Mouse (Mus musculus): ENCODE data around the gene Cd3eap. TPM values are rescaled to one million over a fixed set of nuclear protein-coding genes. Genes with fewer than 3 reads are reported as not detected.

Cd3eap gene
- polyA plus RNA-seq, 1 experiment, result 2.8 TPM

DNA sequence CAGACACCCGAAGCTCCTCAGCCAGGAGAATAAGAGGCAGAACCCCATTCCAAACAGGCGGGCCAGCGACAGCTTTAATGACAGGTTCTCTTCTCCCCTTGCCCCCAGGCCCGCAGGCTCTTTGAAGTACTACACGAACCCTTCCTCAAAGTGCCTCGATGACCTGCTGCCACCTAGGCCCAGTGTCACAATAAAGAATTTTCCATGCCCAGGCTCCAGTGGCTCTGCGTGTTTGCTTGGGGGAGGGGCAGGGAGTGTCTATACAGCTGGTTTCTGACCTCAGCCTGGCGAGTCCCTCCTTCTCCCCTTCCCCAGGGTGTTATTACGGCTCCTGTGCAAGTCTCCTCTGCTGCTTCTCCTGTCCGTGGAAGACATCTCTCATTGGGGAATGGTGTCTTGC is 3.0 kb downstream of the Cd3eap start:
- H3K27me3 ChIP-seq (ENCODE audit: control insufficient read depth, insufficient read depth, low read length), result no peaks in the 10 kb centered on the region
- no peak overlapping the region for H3K4me3 ChIP-seq (ENCODE audit: control insufficient read depth, low read depth, low read length)
- no peak overlapping the region for H3K27ac ChIP-seq (ENCODE audit: control insufficient read depth, insufficient read depth, low read depth, low read length)
- H3K4me1 ChIP-seq (ENCODE audit: control insufficient read depth, insufficient read depth, low read length), result peaks cover 26% of the 10 kb centered on the region
- TF ChIP-seq POLR2A (IDR thresholded peaks at IDR 0.05; ENCODE audit: control insufficient read depth, low read depth, low read length), result no peak
- TF ChIP-seq CTCF (IDR thresholded peaks at IDR 0.05; ENCODE audit: control insufficient read depth, insufficient read depth, insufficient replicate concordance, low read depth, low read length), result no peak
- H3K36me3 ChIP-seq (ENCODE audit: control insufficient read depth, insufficient read depth, low read length), result no peaks in the 10 kb centered on the region; the same call in 1 of the 2 replicates

DNA sequence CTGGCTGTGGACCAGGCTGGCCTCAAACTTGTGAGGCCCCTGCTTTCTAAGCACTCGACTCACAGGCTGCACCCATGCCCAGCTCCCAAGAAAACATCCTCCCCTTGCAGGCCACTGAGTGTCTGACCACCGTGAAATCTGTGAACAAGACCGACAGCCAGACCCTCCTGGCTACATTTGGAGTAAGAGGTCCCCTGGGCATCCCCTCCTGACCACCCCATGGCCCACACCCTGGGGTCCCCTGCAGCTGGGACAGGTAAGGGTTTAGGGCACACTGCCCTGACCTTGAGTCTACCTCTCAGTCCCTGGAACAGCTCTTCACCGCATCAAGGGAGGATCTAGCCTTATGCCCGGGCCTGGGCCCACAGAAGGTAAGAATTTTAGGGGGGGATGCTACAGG is 4.3 kb downstream of the Cd3eap start:
- Histone ChIP-seq H3K4me1 (ENCODE audit: control insufficient read depth, insufficient read depth, low read length) (peaks cover 13% of the 10 kb centered on the region), H3K27me3 (ENCODE audit: control insufficient read depth, insufficient read depth, low read length) (no peaks in the 10 kb centered on the region), H3K27ac (ENCODE audit: control insufficient read depth, insufficient read depth, low read depth, low read length) (no peak overlapping the region), H3K36me3 (ENCODE audit: control insufficient read depth, insufficient read depth, low read length) (no peaks in the 10 kb centered on the region; the same call in 1 of the 2 replicates), H3K4me3 (ENCODE audit: control insufficient read depth, low read depth, low read length) (no peak overlapping the region)
- TF ChIP-seq POLR2A (IDR thresholded peaks at IDR 0.05; ENCODE audit: control insufficient read depth, low read depth, low read length) (no peak), CTCF (IDR thresholded peaks at IDR 0.05; ENCODE audit: control insufficient read depth, insufficient read depth, insufficient replicate concordance, low read depth, low read length) (no peak)

DNA sequence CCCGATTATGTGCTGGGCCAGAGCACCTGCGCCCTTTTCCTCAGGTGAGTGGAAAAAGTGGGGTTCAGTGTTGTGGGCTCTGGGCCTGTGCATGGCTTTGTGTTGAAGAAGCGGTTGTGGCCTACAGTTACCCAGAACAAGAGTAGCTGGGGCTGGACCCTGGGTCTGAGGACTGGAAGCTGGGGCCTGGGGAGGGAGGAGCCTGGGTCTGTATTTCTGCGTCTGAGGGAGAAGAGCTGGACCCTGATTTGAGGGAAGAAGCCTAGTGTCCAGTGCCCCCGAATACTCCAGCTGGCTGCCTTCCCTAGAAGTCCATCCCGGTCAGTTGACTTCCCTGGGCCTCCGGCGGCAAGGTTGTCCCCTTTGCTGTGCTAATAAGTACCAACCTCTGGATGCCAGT is 9.1 kb downstream of the Cd3eap start:
- no peak overlapping the region for H3K27ac ChIP-seq (ENCODE audit: control insufficient read depth, insufficient read depth, low read depth, low read length)
- no peak overlapping the region for H3K4me3 ChIP-seq (ENCODE audit: control insufficient read depth, low read depth, low read length)
- H3K36me3 ChIP-seq (ENCODE audit: control insufficient read depth, insufficient read depth, low read length), result no peaks in the 10 kb centered on the region
- peaks cover 13% of the 10 kb centered on the region for H3K4me1 ChIP-seq (ENCODE audit: control insufficient read depth, insufficient read depth, low read length)
- no peak for TF ChIP-seq CTCF (IDR thresholded peaks at IDR 0.05; ENCODE audit: control insufficient read depth, insufficient read depth, insufficient replicate concordance, low read depth, low read length)
- TF ChIP-seq POLR2A (IDR thresholded peaks at IDR 0.05; ENCODE audit: control insufficient read depth, low read depth, low read length), result no peak
- no peaks in the 10 kb centered on the region for H3K27me3 ChIP-seq (ENCODE audit: control insufficient read depth, insufficient read depth, low read length)

DNA sequence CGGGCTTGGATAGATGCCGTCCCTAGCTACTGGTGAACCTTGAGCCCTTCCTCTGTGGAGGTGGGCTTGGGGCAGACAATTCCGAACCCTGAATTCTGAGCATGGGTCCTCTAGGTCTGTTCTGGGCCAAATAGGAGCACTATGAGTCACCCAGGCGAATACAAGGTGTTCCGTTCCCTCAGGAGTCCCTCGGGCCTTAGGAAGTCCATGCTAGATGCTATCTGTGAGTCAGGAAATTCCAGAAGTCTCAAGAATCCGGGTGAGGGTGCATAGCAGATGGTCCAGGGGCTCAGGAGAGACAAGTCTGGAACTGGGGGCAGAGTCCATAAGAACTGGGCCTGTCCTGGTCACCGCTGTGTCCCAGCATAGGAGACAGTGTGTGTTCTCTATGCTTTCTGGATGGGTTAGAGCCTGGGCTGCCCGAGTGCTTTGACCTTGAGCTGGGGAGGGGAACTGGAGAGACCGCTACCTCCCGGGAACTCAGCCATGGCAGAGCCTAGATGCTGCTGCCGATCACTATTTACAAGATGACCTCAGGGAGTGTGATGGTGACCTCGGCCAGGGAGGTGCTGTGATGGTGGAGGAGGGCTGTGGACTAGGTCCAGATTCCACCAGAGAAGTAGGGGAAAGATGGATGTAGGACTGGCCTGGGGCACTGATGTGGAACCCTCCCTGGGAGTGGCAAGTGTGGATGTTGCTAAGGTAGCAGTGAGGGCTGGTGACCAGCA is 9.9 kb downstream of the Cd3eap start:
- no peaks in the 10 kb centered on the region for H3K36me3 ChIP-seq (ENCODE audit: control insufficient read depth, insufficient read depth, low read length)
- H3K4me3 ChIP-seq (ENCODE audit: control insufficient read depth, low read depth, low read length), result no peak overlapping the region
- TF ChIP-seq CTCF (IDR thresholded peaks at IDR 0.05; ENCODE audit: control insufficient read depth, insufficient read depth, insufficient replicate concordance, low read depth, low read length) (no peak), POLR2A (IDR thresholded peaks at IDR 0.05; ENCODE audit: control insufficient read depth, low read depth, low read length) (no peak)
- no peaks in the 10 kb centered on the region for H3K27me3 ChIP-seq (ENCODE audit: control insufficient read depth, insufficient read depth, low read length)
- 0 out of 2 replicates have a peak overlapping the region, but pooled peaks have one; percentile 5 for H3K27ac ChIP-seq (ENCODE audit: control insufficient read depth, insufficient read depth, low read depth, low read length)
- H3K4me1 ChIP-seq (ENCODE audit: control insufficient read depth, insufficient read depth, low read length), result peaks cover 17% of the 10 kb centered on the region

DNA sequence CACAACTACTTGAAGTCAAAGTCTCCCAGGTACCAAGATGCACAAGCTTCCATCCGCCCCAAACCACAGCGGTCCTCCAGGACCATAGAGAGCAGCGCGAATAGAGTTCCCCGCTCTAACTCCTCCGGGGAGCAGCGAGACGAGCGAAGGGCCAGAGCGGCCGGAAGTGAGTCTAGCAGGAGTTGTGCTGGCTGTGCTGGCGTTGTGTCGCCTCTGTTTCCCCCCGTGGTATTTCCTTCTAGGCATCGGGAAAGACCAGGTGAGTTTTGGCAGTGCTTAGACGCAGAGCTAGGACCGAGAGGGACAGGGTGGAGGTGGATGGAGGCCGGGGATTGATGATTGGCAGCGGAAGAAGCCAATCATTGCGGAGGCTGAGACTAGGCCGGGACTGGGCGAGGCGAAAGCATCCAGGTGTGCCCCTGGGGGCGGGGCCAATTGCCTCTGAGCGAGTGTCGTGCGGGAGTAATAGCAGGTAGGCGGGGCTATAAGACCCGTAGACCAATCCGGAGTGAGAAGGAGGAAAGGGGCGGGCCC is 14.3 kb downstream of the Cd3eap start:
- peak overlapping the region; percentile 100 for H3K4me3 ChIP-seq (ENCODE audit: control insufficient read depth, low read depth, low read length)
- TF ChIP-seq POLR2A (IDR thresholded peaks at IDR 0.05; ENCODE audit: control insufficient read depth, low read depth, low read length), result peak; percentile 59
- TF ChIP-seq CTCF (IDR thresholded peaks at IDR 0.05; ENCODE audit: control insufficient read depth, insufficient read depth, insufficient replicate concordance, low read depth, low read length), result no peak
- H3K4me1 ChIP-seq (ENCODE audit: control insufficient read depth, insufficient read depth, low read length), result peaks cover 32% of the 10 kb centered on the region
- no peaks in the 10 kb centered on the region for H3K27me3 ChIP-seq (ENCODE audit: control insufficient read depth, insufficient read depth, low read length)
- no peaks in the 10 kb centered on the region for H3K36me3 ChIP-seq (ENCODE audit: control insufficient read depth, insufficient read depth, low read length)
- peak overlapping the region; percentile 99 for H3K27ac ChIP-seq (ENCODE audit: control insufficient read depth, insufficient read depth, low read depth, low read length)

DNA sequence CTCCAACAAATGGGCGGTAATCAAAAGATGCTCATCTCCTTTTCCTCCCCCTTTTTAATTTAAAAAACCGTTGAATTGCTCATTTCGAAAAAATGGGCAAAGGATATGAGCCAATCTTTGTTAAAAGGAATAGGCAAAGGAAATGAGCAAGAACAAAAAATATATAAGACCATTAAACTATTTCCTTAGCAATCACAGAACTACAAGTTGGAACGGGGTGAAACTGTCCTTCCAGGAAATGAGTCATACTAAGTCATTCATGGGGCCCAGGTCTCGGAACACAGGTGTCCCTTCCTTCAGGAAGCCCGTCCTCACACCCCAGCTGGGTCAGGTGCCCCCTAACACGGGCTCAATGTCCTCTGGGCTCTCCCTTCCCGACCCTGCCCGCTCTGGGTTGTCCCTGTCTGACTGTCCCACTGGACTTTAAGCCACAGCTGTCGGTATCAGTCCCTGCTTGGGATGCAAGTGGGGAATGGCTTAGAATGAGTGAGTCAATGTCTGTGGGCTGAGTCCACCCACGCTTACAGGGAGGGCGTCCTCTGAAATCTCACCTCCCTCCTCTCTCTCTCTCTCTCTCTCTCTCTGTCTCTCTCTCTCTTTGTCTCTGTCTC is 14.9 kb downstream of the Cd3eap start, which contains the start of gene Ercc1:
Gene Ercc1, plus strand, starts transcription at position 542 of the 611 bp plus-strand sequence.
- TF ChIP-seq POLR2A (IDR thresholded peaks at IDR 0.05; ENCODE audit: control insufficient read depth, low read depth, low read length) (no peak), CTCF (IDR thresholded peaks at IDR 0.05; ENCODE audit: control insufficient read depth, insufficient read depth, insufficient replicate concordance, low read depth, low read length) (no peak)
- peaks cover 29% of the 10 kb centered on the region for H3K4me1 ChIP-seq (ENCODE audit: control insufficient read depth, insufficient read depth, low read length)

DNA sequence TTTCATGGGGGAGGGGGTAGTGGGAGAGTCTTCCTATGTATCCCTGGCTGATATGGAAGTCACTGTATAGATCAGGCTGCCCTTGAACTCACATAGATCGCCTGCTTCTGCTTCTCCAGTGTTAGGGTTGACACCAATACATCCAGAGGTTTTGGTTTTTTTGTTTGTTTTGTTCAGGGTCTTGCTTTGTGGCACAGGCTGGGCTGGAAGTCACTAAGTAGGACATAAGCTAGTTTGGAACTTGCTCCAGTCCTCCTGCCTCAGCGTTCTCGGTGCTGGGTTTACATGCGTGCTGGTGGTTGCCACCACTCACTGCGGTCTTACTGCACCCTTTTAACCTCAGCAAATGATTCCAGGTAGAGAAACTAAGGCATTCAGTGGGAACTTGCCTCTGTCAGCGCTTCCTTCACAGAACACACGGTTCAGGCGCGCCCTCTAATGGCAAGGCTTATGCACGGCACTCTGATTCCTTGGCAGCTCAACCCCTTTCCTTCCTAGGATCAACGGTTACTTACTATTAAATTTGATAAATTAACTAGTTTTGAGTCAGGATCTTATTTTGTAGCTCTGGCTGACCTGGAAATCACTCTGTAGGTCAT is 16.0 kb downstream of the Cd3eap start:
- no peak for TF ChIP-seq POLR2A (IDR thresholded peaks at IDR 0.05; ENCODE audit: control insufficient read depth, low read depth, low read length)
- peak; percentile 81; the same call in 1 of the 2 replicates for TF ChIP-seq CTCF (IDR thresholded peaks at IDR 0.05; ENCODE audit: control insufficient read depth, insufficient read depth, insufficient replicate concordance, low read depth, low read length)
- Histone ChIP-seq H3K27ac (ENCODE audit: control insufficient read depth, insufficient read depth, low read depth, low read length) (no peak overlapping the region), H3K4me3 (ENCODE audit: control insufficient read depth, low read depth, low read length) (no peak overlapping the region), H3K27me3 (ENCODE audit: control insufficient read depth, insufficient read depth, low read length) (no peaks in the 10 kb centered on the region), H3K4me1 (ENCODE audit: control insufficient read depth, insufficient read depth, low read length) (peaks cover 29% of the 10 kb centered on the region), H3K36me3 (ENCODE audit: control insufficient read depth, insufficient read depth, low read length) (no peaks in the 10 kb centered on the region)

More for the DNA sequence above, 14.9 kb downstream of the Cd3eap start, which contains the start of gene Ercc1:
- Histone ChIP-seq H3K36me3 (ENCODE audit: control insufficient read depth, insufficient read depth, low read length) (no peaks in the 10 kb centered on the region), H3K27me3 (ENCODE audit: control insufficient read depth, insufficient read depth, low read length) (no peaks in the 10 kb centered on the region), H3K27ac (ENCODE audit: control insufficient read depth, insufficient read depth, low read depth, low read length) (peak within 1 kb of the TSS; percentile 99), H3K4me3 (ENCODE audit: control insufficient read depth, low read depth, low read length) (peak within 1 kb of the TSS; percentile 100)

Measured in testis, adult 2 months (tissue).